Mouse (Mus musculus): ENCODE results near the gene Itgb3bp. TPM values are rescaled to one million over a fixed set of nuclear protein-coding genes. Genes with fewer than 3 reads are reported as not detected.

Itgb3bp gene
- polyA plus RNA-seq, 1 experiment = 0.92 TPM

DNA sequence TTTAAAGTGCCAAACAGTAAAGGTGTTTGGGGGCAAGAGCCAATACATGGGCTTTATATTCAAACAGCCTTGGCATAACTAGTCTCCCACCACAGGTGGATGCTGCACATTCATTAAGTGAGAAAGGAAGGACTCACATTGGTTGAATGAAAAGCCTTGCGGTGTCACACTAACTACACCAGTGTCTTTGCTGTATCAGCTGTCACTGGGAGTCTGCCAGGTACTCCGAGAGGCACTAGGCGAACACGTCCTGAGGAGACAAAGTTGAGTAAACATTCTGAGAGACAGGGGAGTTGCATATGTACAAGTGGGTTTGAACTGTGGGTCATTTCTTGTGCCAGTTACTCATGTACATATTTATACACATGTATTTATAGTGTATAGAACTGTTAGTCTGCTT lies 205.3 kb downstream of the Itgb3bp start:
- Histone ChIP-seq H3K4me1 (replicated peaks; ENCODE audit: control insufficient read depth, insufficient read depth, low read length) (no peaks in the 10 kb centered on the region), H3K27me3 (ENCODE audit: control insufficient read depth, insufficient read depth, low read length) (no peaks in the 10 kb centered on the region), H3K27ac (ENCODE audit: control insufficient read depth, insufficient read depth, low read length) (no peak overlapping the region), H3K4me3 (ENCODE audit: control insufficient read depth, insufficient read depth, low read length) (no peak overlapping the region), H3K36me3 (ENCODE audit: control insufficient read depth, insufficient read depth, low read length) (no peaks in the 10 kb centered on the region)
- no peak for TF ChIP-seq POLR2A (IDR thresholded peaks at IDR 0.05; ENCODE audit: control insufficient read depth, extremely low read depth, insufficient read depth, low read length, poor library complexity)
- no peak for TF ChIP-seq CTCF (IDR thresholded peaks at IDR 0.05; ENCODE audit: borderline replicate concordance, control insufficient read depth, extremely low read depth, insufficient read depth, low read length, poor library complexity)
- 91% methylated on average over 4 of the region's 4 CpGs for WGBS
- no peak for DNase-seq

DNA sequence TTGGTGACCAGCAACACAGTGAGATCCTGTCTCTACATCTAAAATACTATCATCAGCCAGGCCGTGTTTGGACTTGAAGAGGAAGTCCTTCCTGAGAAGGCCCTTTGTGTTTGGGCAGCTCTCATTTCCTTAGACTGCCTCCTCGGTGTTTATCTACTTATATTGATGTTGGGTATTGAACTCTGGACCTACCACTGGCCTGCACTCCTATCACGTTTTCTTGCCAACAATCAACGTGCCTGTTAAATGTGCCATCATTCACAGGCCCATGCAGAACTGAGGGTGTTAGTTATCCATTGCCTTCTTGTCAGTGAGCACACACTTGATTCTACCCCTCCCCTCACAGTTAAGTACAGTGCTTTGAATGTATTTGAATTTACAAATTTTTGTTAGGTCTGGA lies 211.7 kb downstream of the Itgb3bp start:
- 85% methylated on average over 4 of the region's 4 CpGs for WGBS
- Histone ChIP-seq H3K27me3 (ENCODE audit: control insufficient read depth, insufficient read depth, low read length) (no peaks in the 10 kb centered on the region), H3K4me1 (replicated peaks; ENCODE audit: control insufficient read depth, insufficient read depth, low read length) (peaks cover 8% of the 10 kb centered on the region), H3K4me3 (ENCODE audit: control insufficient read depth, insufficient read depth, low read length) (no peak overlapping the region), H3K27ac (ENCODE audit: control insufficient read depth, insufficient read depth, low read length) (no peak overlapping the region), H3K36me3 (ENCODE audit: control insufficient read depth, insufficient read depth, low read length) (no peaks in the 10 kb centered on the region)
- no peak for DNase-seq
- TF ChIP-seq POLR2A (IDR thresholded peaks at IDR 0.05; ENCODE audit: control insufficient read depth, extremely low read depth, insufficient read depth, low read length, poor library complexity) (no peak), CTCF (IDR thresholded peaks at IDR 0.05; ENCODE audit: borderline replicate concordance, control insufficient read depth, extremely low read depth, insufficient read depth, low read length, poor library complexity) (no peak)

DNA sequence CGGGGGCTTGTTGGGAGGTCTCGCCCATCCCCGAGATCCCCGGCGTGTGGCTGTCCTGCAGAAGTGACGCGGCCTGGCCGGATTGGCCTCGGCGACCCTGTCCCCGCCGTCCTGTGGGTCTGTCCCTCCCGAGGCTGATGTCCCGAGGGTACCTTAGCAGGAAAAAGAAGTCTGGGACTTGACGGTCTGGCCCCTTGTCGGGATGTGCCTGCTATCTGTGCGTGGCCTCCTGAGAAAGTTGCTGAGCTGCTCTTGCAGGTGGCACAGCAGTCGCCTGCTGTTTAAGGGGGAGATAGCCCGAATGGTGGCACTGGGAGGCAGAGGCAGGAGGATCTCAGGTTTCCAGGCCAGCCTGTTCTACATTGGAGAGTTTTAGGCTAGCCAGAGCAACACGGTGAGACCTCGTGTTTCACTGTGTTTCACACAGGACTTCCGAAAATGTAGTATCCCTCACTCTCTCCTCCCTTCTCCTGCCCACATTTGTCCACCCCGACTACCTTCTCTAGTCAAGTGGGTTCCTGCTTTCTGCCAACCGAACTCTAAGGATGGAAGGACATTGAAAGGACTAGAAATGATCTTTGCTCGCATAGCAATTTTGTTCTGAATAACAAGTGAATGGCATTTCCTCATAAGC lies 213.7 kb downstream of the Itgb3bp start:
- TF ChIP-seq CTCF (IDR thresholded peaks at IDR 0.05; ENCODE audit: borderline replicate concordance, control insufficient read depth, extremely low read depth, insufficient read depth, low read length, poor library complexity) (no peak), POLR2A (IDR thresholded peaks at IDR 0.05; ENCODE audit: control insufficient read depth, extremely low read depth, insufficient read depth, low read length, poor library complexity) (no peak; the same call in 1 of the 2 replicates)
- no peak overlapping the region for H3K27ac ChIP-seq (ENCODE audit: control insufficient read depth, insufficient read depth, low read length)

More for the DNA sequence above, 213.7 kb downstream of the Itgb3bp start:
- H3K4me1 ChIP-seq (replicated peaks; ENCODE audit: control insufficient read depth, insufficient read depth, low read length) = peaks cover 8% of the 10 kb centered on the region
- 17% methylated on average over 25 of the region's 25 CpGs for WGBS
- no peaks in the 10 kb centered on the region for H3K36me3 ChIP-seq (ENCODE audit: control insufficient read depth, insufficient read depth, low read length)
- no peaks in the 10 kb centered on the region for H3K27me3 ChIP-seq (ENCODE audit: control insufficient read depth, insufficient read depth, low read length)
- no peak for DNase-seq
- H3K4me3 ChIP-seq (ENCODE audit: control insufficient read depth, insufficient read depth, low read length) = peak overlapping the region; percentile 68

Other genes with a start within 250 kb of the Itgb3bp start
- gene Alg6, start 214.1 kb downstream of the Itgb3bp start, polyA plus RNA-seq (2012; rRNA removed) = 3.9 and 5.0 TPM in 2 replicates
- 4.3 and 4.8 TPM in 2 replicates for gene Efcab7, start 100.6 kb downstream of the Itgb3bp start, polyA plus RNA-seq (2012; rRNA removed)
- gene Pgm1, start 399 bp downstream of the Itgb3bp start, polyA plus RNA-seq (2012; rRNA removed) = 25.3 and 29.7 TPM in 2 replicates
- 0.65 and 0.84 TPM in 2 replicates for gene Ror1, start 166.0 kb upstream of the Itgb3bp start, polyA plus RNA-seq (2012; rRNA removed)

Measured in thymus, adult 2 months (tissue).